Mouse (Mus musculus): ENCODE results near the gene Macrod2.
A peak's percentile ranks its signal among the peaks of the same experiment; 100 is the strongest.

The Macrod2 gene

GRCm38 (mm10) chr2:140911463-140911862, 516.4 kb downstream of the Macrod2 start:
- no peak for DNase-seq (ENCODE audit: low spot score in 2 of 2)

- DNase-seq (ENCODE audit: low spot score in 2 of 2): no peak
Observed at GRCm38 (mm10) chr2:140912179-140912578, 517.1 kb downstream of the Macrod2 start.

GRCm38 (mm10) chr2:140912931-140913330, 517.8 kb downstream of the Macrod2 start:
- no peak for DNase-seq (ENCODE audit: low spot score in 2 of 2)

- DNase-seq (ENCODE audit: low spot score in 2 of 2): no peak
Observed at GRCm38 (mm10) chr2:140913679-140914412, 518.7 kb downstream of the Macrod2 start.

GRCm38 (mm10) chr2:140926922-140927321, 531.8 kb downstream of the Macrod2 start:
- no peak for DNase-seq (ENCODE audit: low spot score in 2 of 2)

- DNase-seq (ENCODE audit: low spot score in 2 of 2): no peak
Observed at GRCm38 (mm10) chr2:140934483-140934882, 539.4 kb downstream of the Macrod2 start.

GRCm38 (mm10) chr2:140949461-140949860, 554.4 kb downstream of the Macrod2 start:
- no peak for DNase-seq (ENCODE audit: low spot score in 2 of 2)

- no peak for DNase-seq (ENCODE audit: low spot score in 2 of 2)
Observed at GRCm38 (mm10) chr2:140959246-140959645, 564.1 kb downstream of the Macrod2 start.

GRCm38 (mm10) chr2:140970181-140970580, 575.1 kb downstream of the Macrod2 start:
- DNase-seq (ENCODE audit: low spot score in 2 of 2): no peak

- no peak for DNase-seq (ENCODE audit: low spot score in 2 of 2)
Observed at GRCm38 (mm10) chr2:140971845-140972244, 576.7 kb downstream of the Macrod2 start.

- no peak for DNase-seq (ENCODE audit: low spot score in 2 of 2)
Observed at GRCm38 (mm10) chr2:140985670-140986372, 590.7 kb downstream of the Macrod2 start.

GRCm38 (mm10) chr2:141003846-141004245, 608.7 kb downstream of the Macrod2 start:
- DNase-seq (ENCODE audit: low spot score in 2 of 2): no peak

- no peak for DNase-seq (ENCODE audit: low spot score in 2 of 2)
Observed at GRCm38 (mm10) chr2:141004326-141004725, 609.2 kb downstream of the Macrod2 start.

- DNase-seq (ENCODE audit: low spot score in 2 of 2): no peak
Observed at GRCm38 (mm10) chr2:141005616-141006015, 610.5 kb downstream of the Macrod2 start.

GRCm38 (mm10) chr2:141007725-141008124, 612.6 kb downstream of the Macrod2 start:
- no peak for DNase-seq (ENCODE audit: low spot score in 2 of 2)

- DNase-seq (ENCODE audit: low spot score in 2 of 2): no peak
Observed at GRCm38 (mm10) chr2:141008458-141008857, 613.3 kb downstream of the Macrod2 start.

GRCm38 (mm10) chr2:141013443-141014165, 618.5 kb downstream of the Macrod2 start:
- peak in 1 of 2 experiments; percentile 42 for DNase-seq (ENCODE audit: low spot score in 2 of 2)

GRCm38 (mm10) chr2:141022971-141023370, 627.9 kb downstream of the Macrod2 start:
- no peak for DNase-seq (ENCODE audit: low spot score in 2 of 2)

GRCm38 (mm10) chr2:141023916-141024315, 628.8 kb downstream of the Macrod2 start:
- DNase-seq (ENCODE audit: low spot score in 2 of 2): no peak

GRCm38 (mm10) chr2:141024316-141025043, 629.4 kb downstream of the Macrod2 start:
- DNase-seq (ENCODE audit: low spot score in 2 of 2): no peak

- DNase-seq (ENCODE audit: low spot score in 2 of 2): no peak
Observed at GRCm38 (mm10) chr2:141056685-141057454, 661.8 kb downstream of the Macrod2 start.

Data from urinary bladder, postnatal 36 days (tissue).